Comparison of ENCODE assay signal across 8 mouse cellular contexts in the genomic region with DNA sequence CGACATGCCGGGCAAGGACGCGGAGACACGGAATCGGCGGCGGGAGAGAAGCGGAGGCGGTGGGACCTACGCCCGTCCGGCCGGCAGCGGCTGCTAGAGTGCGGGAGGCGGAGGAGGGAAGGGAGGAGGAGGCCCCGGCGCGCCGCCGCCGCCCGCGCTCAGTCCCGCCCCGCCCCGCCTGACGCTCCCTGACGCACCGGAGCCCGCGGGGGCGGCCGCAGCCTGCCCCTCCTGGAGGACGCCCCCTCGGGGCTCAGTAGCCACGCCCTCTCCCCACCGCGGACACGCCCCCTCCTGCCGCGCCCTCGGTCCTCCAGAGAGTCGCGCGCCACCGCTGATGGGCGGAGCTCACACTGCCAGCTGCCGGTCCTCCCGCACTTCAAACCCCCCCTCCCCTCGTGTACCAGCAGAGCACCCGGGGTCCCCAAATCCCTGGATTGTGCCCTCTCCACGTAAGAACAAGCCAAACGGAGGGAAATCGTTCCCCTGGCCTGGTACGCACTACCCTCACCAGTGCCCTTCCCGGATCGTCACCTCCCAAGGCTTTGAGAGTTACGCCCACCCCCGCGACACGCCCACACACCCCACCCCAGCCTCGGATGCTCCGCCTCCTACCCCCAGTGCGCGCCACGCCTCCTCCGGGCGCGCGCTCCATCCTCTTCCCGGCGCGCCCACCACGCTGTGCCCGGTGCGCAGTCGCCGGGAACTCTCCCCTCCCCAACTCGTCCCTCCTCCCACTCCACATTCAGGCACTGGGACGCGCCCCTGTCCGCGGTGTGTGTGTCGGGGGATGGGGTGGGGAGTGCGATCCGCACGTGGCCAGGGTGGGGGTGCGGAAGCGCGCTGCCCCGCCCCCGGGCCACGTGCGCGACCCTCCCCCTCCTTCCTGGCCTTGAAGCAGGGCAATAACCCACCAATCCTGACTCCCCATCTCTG. TPM values are rescaled to one million over a fixed set of nuclear protein-coding genes. Genes with fewer than 3 reads are reported as not detected.
DNase-seq lines count a peak whose midpoint lies in the region; ATAC-seq and TF ChIP-seq lines count a peak whose summit lies in the region.

TSS of gene Klf16 (minus strand) at position 127 of the 936 bp plus-strand sequence.

- TF ChIP-seq POLR2A in bone marrow macrophage, adult 2 months (IDR thresholded peaks at IDR 0.05; ENCODE audit: borderline replicate concordance, low read depth, low read length) = no peak
- TF ChIP-seq POLR2A in embryonic fibroblast, embryonic 13.5 days (IDR thresholded peaks at IDR 0.05; ENCODE audit: low read depth, low read length) = peak; percentile 86

- peak within 1 kb of the TSS; percentile 82 for H3K9ac ChIP-seq in kidney, embryonic 15.5 days

- H3K27me3 ChIP-seq in heart, embryonic 10.5 days (ENCODE audit: insufficient read depth, poor library complexity, severe bottlenecking) = no peaks in the 10 kb centered on the region
- H3K27me3 ChIP-seq in kidney, embryonic 15.5 days = no peaks in the 10 kb centered on the region

- WGBS in heart, embryonic 10.5 days = under 1% methylated on average over 69 of the region's 97 CpGs
- under 1% methylated on average over 91 of the region's 97 CpGs for WGBS in kidney, embryonic 15.5 days

- H3K4me3 ChIP-seq in bone marrow macrophage, adult 2 months (ENCODE audit: insufficient read depth, low read length) = peak within 1 kb of the TSS; percentile 92
- H3K4me3 ChIP-seq in embryonic fibroblast, embryonic 13.5 days (ENCODE audit: insufficient read depth, low read length) = peak within 1 kb of the TSS; percentile 99
- peak within 1 kb of the TSS; percentile 88 for H3K4me3 ChIP-seq in heart, embryonic 10.5 days
- peak within 1 kb of the TSS; percentile 88 for H3K4me3 ChIP-seq in kidney, embryonic 15.5 days (replicated peaks)

- peaks cover 17% of the 10 kb centered on the region for H3K4me1 ChIP-seq in bone marrow macrophage, adult 2 months (ENCODE audit: control insufficient read depth, insufficient read depth, low read length)
- H3K4me1 ChIP-seq in embryonic fibroblast, embryonic 13.5 days (ENCODE audit: control insufficient read depth, insufficient read depth, low read length) = no peaks in the 10 kb centered on the region
- H3K4me1 ChIP-seq in heart, embryonic 10.5 days = peaks cover 70% of the 10 kb centered on the region
- peaks cover 61% of the 10 kb centered on the region for H3K4me1 ChIP-seq in kidney, embryonic 15.5 days

- H3K9me3 ChIP-seq in heart, embryonic 10.5 days = no peaks in the 10 kb centered on the region
- H3K9me3 ChIP-seq in kidney, embryonic 15.5 days (replicated peaks) = no peaks in the 10 kb centered on the region

- peaks cover 6% of the 10 kb centered on the region for H3K36me3 ChIP-seq in heart, embryonic 10.5 days
- H3K36me3 ChIP-seq in kidney, embryonic 15.5 days = peaks cover 8% of the 10 kb centered on the region

- H3K27ac ChIP-seq in bone marrow macrophage, adult 2 months (ENCODE audit: insufficient read depth, low read depth, low read length) = peak within 1 kb of the TSS; percentile 84
- H3K27ac ChIP-seq in embryonic fibroblast, embryonic 13.5 days (ENCODE audit: insufficient read depth, low read length) = peak within 1 kb of the TSS; percentile 92
- H3K27ac ChIP-seq in heart, embryonic 10.5 days = peak within 1 kb of the TSS; percentile 92
- H3K27ac ChIP-seq in kidney, embryonic 15.5 days = peak within 1 kb of the TSS; percentile 97

- TF ChIP-seq CTCF in bone marrow macrophage, adult 2 months (IDR thresholded peaks at IDR 0.05; ENCODE audit: low read depth, low read length) = no peak
- TF ChIP-seq CTCF in embryonic fibroblast, embryonic 13.5 days (IDR thresholded peaks at IDR 0.05; ENCODE audit: borderline replicate concordance, insufficient read depth, low read length) = no peak

- peak; percentile 79 for ATAC-seq in kidney, embryonic 15.5 days (replicated peaks; ENCODE audit: low FRiP score)
- peak; percentile 60 for ATAC-seq in monocyte, adult 5-6 weeks (replicated peaks; ENCODE audit: insufficient number of reproducible peaks, low FRiP score, low TSS enrichment, poor library complexity, severe bottlenecking)

- DNase-seq in A20 (ENCODE audit: low read depth, low spot score) = peak; percentile 99
- DNase-seq in heart, embryonic 10.5 days (ENCODE audit: low spot score) = peak; percentile 99
- peak; percentile 99 for DNase-seq in liver
- DNase-seq in spleen, postnatal 4 days (ENCODE audit: low spot score in 2 of 2) = peak; percentile 100

- H3K4me2 ChIP-seq in kidney, embryonic 15.5 days = peak within 1 kb of the TSS; percentile 96

RNA-seq across cellular contexts. Expression of gene Klf16, which starts in this region (rescaled TPM):
- polyA plus RNA-seq in bone marrow macrophage, adult 2 months (2012; ENCODE audit: insufficient read depth, insufficient read length, missing spikeins) = 7.7 and 9.3 TPM in 2 replicates
- 15.5 and 15.9 TPM in 2 replicates for polyA plus RNA-seq in embryonic fibroblast, embryonic 13.5 days (2011; ENCODE audit: insufficient read length, low read depth, missing spikeins)
- 7.9 and 8.1 TPM in 2 replicates for polyA plus RNA-seq in heart, embryonic 10.5 days (2016; fragmentation: Nextera tagmentation; extraction: Ambion mirVana)
- 9.9 and 11.2 TPM in 2 replicates for polyA plus RNA-seq in kidney, embryonic 15.5 days (2015; fragmentation: Nextera tagmentation; extraction: Ambion mirVana)
- total RNA-seq in monocyte, adult 5-6 weeks (2017) = 5.1 to 8.5 TPM (median 8.2 TPM) in 3 replicates

Comparison
In these comparisons a context has a peak if more than half of its experiments do, and no peak if none do; other contexts are left out.
1. Peak in every context shown above with its lines: DNase-seq, ATAC-seq, H3K4me3 ChIP-seq and H3K27ac ChIP-seq.